Mouse (Mus musculus): Measurements from ENCODE around the gene Igdcc3. TPM values are rescaled to one million over a fixed set of nuclear protein-coding genes. Genes with fewer than 3 reads are reported as not detected.
A peak's percentile ranks its signal among the peaks of the same experiment; 100 is the strongest.

The Igdcc3 gene
- polyA plus RNA-seq, 1 experiment from 2014 or later, result 230 TPM

GRCm38 (mm10) chr9:65115891-65116290 is 25.1 kb upstream of the Igdcc3 start:
- Histone ChIP-seq H3K27me3 (ENCODE audit: low read depth, poor library complexity, severe bottlenecking) (no peaks in the 10 kb centered on the region), H3K27ac (no peak overlapping the region)
- 88% methylated on average over 2 of the region's 2 CpGs for WGBS

GRCm38 (mm10) chr9:65117516-65117915 is 23.5 kb upstream of the Igdcc3 start:
- H3K4me3 ChIP-seq, result no peak overlapping the region
- no peak overlapping the region for H3K27ac ChIP-seq
- peaks cover 15% of the 10 kb centered on the region for H3K27me3 ChIP-seq (ENCODE audit: low read depth, poor library complexity, severe bottlenecking)
- peaks cover 29% of the 10 kb centered on the region for H3K36me3 ChIP-seq
- peaks cover 4% of the 10 kb centered on the region for H3K4me1 ChIP-seq
- H3K9me3 ChIP-seq (replicated peaks), result no peaks in the 10 kb centered on the region
- DNase-seq (ENCODE audit: low spot score), result no peak
- WGBS, result 70% methylated on average over 2 of the region's 2 CpGs

More at GRCm38 (mm10) chr9:65115891-65116290, 25.1 kb upstream of the Igdcc3 start:
- Histone ChIP-seq H3K4me3 (no peak overlapping the region), H3K9me3 (replicated peaks) (no peaks in the 10 kb centered on the region), H3K4me1 (no peaks in the 10 kb centered on the region), H3K36me3 (peaks cover 29% of the 10 kb centered on the region)
- no peak for DNase-seq (ENCODE audit: low spot score)

- Histone ChIP-seq H3K9me3 (replicated peaks) (no peaks in the 10 kb centered on the region), H3K27ac (no peak overlapping the region), H3K4me1 (peaks cover 20% of the 10 kb centered on the region), H3K27me3 (ENCODE audit: low read depth, poor library complexity, severe bottlenecking) (peaks cover 37% of the 10 kb centered on the region), H3K36me3 (peaks cover 18% of the 10 kb centered on the region), H3K4me3 (no peak overlapping the region)
- DNase-seq (ENCODE audit: low spot score), result peak; percentile 75
- 5% methylated on average over 3 of the region's 3 CpGs for WGBS
Measured at GRCm38 (mm10) chr9:65120935-65121334, 20.1 kb upstream of the Igdcc3 start.

- DNase-seq (ENCODE audit: low spot score), result no peak
- H3K27me3 ChIP-seq (ENCODE audit: low read depth, poor library complexity, severe bottlenecking), result peaks cover 37% of the 10 kb centered on the region
- H3K36me3 ChIP-seq, result peaks cover 21% of the 10 kb centered on the region
- H3K27ac ChIP-seq, result peak overlapping the region; percentile 50; the same call in 1 of the 2 replicates
- H3K9me3 ChIP-seq (replicated peaks), result no peaks in the 10 kb centered on the region
- H3K4me3 ChIP-seq, result peak overlapping the region; percentile 35
- H3K4me1 ChIP-seq, result peaks cover 20% of the 10 kb centered on the region
- 10% methylated on average over 18 of the region's 18 CpGs for WGBS
Measured at GRCm38 (mm10) chr9:65122545-65122944, 18.4 kb upstream of the Igdcc3 start.

- Histone ChIP-seq H3K27ac (peak overlapping the region; percentile 86), H3K4me3 (peak overlapping the region; percentile 58), H3K27me3 (ENCODE audit: low read depth, poor library complexity, severe bottlenecking) (peaks cover 37% of the 10 kb centered on the region), H3K4me1 (peaks cover 29% of the 10 kb centered on the region), H3K9me3 (replicated peaks) (no peaks in the 10 kb centered on the region), H3K36me3 (peaks cover 14% of the 10 kb centered on the region)
- DNase-seq (ENCODE audit: low spot score), result peak; percentile 90
- WGBS, result 1% methylated on average over 48 of the region's 48 CpGs
Measured at GRCm38 (mm10) chr9:65123552-65124168, 17.3 kb upstream of the Igdcc3 start.

GRCm38 (mm10) chr9:65128123-65128815 is 12.7 kb upstream of the Igdcc3 start:
- H3K36me3 ChIP-seq, result peaks cover 15% of the 10 kb centered on the region
- WGBS, result 8% methylated on average over 25 of the region's 25 CpGs
- peaks cover 31% of the 10 kb centered on the region for H3K4me1 ChIP-seq
- DNase-seq (ENCODE audit: low spot score), result peak; percentile 82
- peaks cover 14% of the 10 kb centered on the region for H3K27me3 ChIP-seq (ENCODE audit: low read depth, poor library complexity, severe bottlenecking)
- peak overlapping the region; percentile 41 for H3K4me3 ChIP-seq
- H3K9me3 ChIP-seq (replicated peaks), result no peaks in the 10 kb centered on the region
- peak overlapping the region; percentile 67 for H3K27ac ChIP-seq

GRCm38 (mm10) chr9:65131717-65132116 is 9.3 kb upstream of the Igdcc3 start:
- Histone ChIP-seq H3K4me1 (peaks cover 56% of the 10 kb centered on the region), H3K4me3 (no peak overlapping the region), H3K27me3 (ENCODE audit: low read depth, poor library complexity, severe bottlenecking) (peaks cover 4% of the 10 kb centered on the region; the same call in 1 of the 2 replicates), H3K9me3 (replicated peaks) (no peaks in the 10 kb centered on the region), H3K27ac (no peak overlapping the region), H3K36me3 (peaks cover 17% of the 10 kb centered on the region)
- DNase-seq (ENCODE audit: low spot score), result no peak
- 88% methylated on average over 5 of the region's 5 CpGs for WGBS

- WGBS, result 5% methylated on average over 10 of the region's 10 CpGs
Measured at GRCm38 (mm10) chr9:65133739-65134138, 7.2 kb upstream of the Igdcc3 start.

GRCm38 (mm10) chr9:65135126-65135525 is 5.9 kb upstream of the Igdcc3 start:
- Histone ChIP-seq H3K27ac (peak overlapping the region; percentile 82), H3K4me1 (peaks cover 76% of the 10 kb centered on the region), H3K4me3 (no peak overlapping the region), H3K27me3 (ENCODE audit: low read depth, poor library complexity, severe bottlenecking) (peaks cover 4% of the 10 kb centered on the region; the same call in 1 of the 2 replicates), H3K9me3 (replicated peaks) (no peaks in the 10 kb centered on the region), H3K36me3 (peaks cover 11% of the 10 kb centered on the region)
- 82% methylated on average over 4 of the region's 4 CpGs for WGBS
- DNase-seq (ENCODE audit: low spot score), result no peak

More at GRCm38 (mm10) chr9:65133739-65134138, 7.2 kb upstream of the Igdcc3 start:
- peaks cover 4% of the 10 kb centered on the region; the same call in 1 of the 2 replicates for H3K27me3 ChIP-seq (ENCODE audit: low read depth, poor library complexity, severe bottlenecking)
- H3K4me3 ChIP-seq, result no peak overlapping the region
- DNase-seq (ENCODE audit: low spot score), result peak; percentile 92
- H3K36me3 ChIP-seq, result peaks cover 11% of the 10 kb centered on the region
- H3K9me3 ChIP-seq (replicated peaks), result no peaks in the 10 kb centered on the region
- H3K4me1 ChIP-seq, result peaks cover 64% of the 10 kb centered on the region
- peak overlapping the region; percentile 82 for H3K27ac ChIP-seq

GRCm38 (mm10) chr9:65140491-65140890 is 498 bp upstream of the Igdcc3 start:
- no peaks in the 10 kb centered on the region for H3K27me3 ChIP-seq (ENCODE audit: low read depth, poor library complexity, severe bottlenecking)
- peak overlapping the region; percentile 98 for H3K27ac ChIP-seq
- H3K4me3 ChIP-seq, result peak overlapping the region; percentile 79
- 2% methylated on average over 8 of the region's 8 CpGs for WGBS
- peaks cover 81% of the 10 kb centered on the region for H3K4me1 ChIP-seq
- no peaks in the 10 kb centered on the region for H3K9me3 ChIP-seq (replicated peaks)
- DNase-seq (ENCODE audit: low spot score), result no peak
- H3K36me3 ChIP-seq, result peaks cover 30% of the 10 kb centered on the region

GRCm38 (mm10) chr9:65141306-65141975 is 452 bp downstream of the Igdcc3 start:
- Histone ChIP-seq H3K27ac (peak overlapping the region; percentile 98), H3K9me3 (replicated peaks) (no peaks in the 10 kb centered on the region), H3K27me3 (ENCODE audit: low read depth, poor library complexity, severe bottlenecking) (no peaks in the 10 kb centered on the region), H3K4me1 (peaks cover 81% of the 10 kb centered on the region), H3K4me3 (peak overlapping the region; percentile 79), H3K36me3 (peaks cover 40% of the 10 kb centered on the region)
- under 1% methylated on average over 73 of the region's 73 CpGs for WGBS
- DNase-seq (ENCODE audit: low spot score), result peak; percentile 75

GRCm38 (mm10) chr9:65141976-65142318 is 958 bp downstream of the Igdcc3 start:
- Histone ChIP-seq H3K36me3 (peaks cover 45% of the 10 kb centered on the region), H3K27me3 (ENCODE audit: low read depth, poor library complexity, severe bottlenecking) (no peaks in the 10 kb centered on the region), H3K27ac (peak overlapping the region; percentile 98), H3K4me3 (peak overlapping the region; percentile 79), H3K9me3 (replicated peaks) (no peaks in the 10 kb centered on the region), H3K4me1 (peaks cover 78% of the 10 kb centered on the region)
- 1% methylated on average over 17 of the region's 17 CpGs for WGBS
- DNase-seq (ENCODE audit: low spot score), result peak; percentile 75

GRCm38 (mm10) chr9:65142399-65142798 is 1.4 kb downstream of the Igdcc3 start:
- H3K36me3 ChIP-seq, result peaks cover 49% of the 10 kb centered on the region
- DNase-seq (ENCODE audit: low spot score), result peak; percentile 62
- WGBS, result 1% methylated on average over 8 of the region's 8 CpGs
- H3K4me3 ChIP-seq, result peak overlapping the region; percentile 79
- no peaks in the 10 kb centered on the region for H3K27me3 ChIP-seq (ENCODE audit: low read depth, poor library complexity, severe bottlenecking)
- H3K9me3 ChIP-seq (replicated peaks), result no peaks in the 10 kb centered on the region
- H3K4me1 ChIP-seq, result peaks cover 75% of the 10 kb centered on the region
- peak overlapping the region; percentile 98 for H3K27ac ChIP-seq

Data from limb, embryonic 10.5 days (tissue).